Mouse (Mus musculus): Measurements from ENCODE around the gene Pde3a.

The Pde3a gene

DNA sequence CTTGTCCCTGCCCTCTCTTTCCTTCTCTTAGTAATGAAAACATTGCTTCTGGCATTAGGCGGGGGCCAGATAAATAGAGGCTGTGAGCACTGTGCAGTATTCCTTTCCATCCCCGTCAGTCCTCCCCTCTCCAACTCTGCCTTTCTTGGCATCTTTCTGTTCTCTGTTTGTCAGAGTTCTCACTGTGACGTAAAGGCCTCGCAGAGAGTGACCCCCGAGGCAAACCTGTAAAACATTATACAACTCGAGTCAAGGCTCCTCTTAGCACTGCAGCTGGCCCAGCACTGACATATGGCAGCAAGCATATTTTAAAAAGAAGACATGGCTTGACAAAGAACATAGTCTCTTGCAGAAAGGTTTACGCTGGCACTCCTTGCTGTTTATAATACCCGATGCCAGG is 132.4 kb downstream of the Pde3a start:
- peak; percentile 29; the same call in 1 of the 2 replicates for ATAC-seq (ENCODE audit: insufficient number of reproducible peaks, low FRiP score, low TSS enrichment)

DNA sequence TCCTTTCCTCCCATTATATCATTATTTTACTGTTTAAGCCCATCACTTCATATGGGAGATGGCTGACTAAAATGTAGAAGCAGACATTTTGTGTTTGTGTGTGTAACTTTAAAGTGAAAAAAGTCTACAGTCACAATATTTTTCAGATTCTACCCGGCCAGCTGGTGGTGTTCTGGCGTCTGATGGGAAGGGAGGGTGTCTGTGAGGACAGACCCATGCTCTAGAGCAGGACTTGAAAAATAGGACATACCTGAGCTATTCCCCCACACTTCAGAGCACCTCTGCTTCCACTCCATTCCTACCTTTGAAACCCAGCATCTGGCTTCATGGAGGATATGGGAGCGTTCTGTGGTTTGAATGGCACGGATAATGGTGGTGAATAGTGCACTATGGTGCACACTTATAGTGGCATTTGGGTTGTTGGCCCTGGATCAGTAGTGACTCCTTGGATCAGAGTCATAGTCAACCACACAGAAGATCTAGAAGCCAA is 132.9 kb downstream of the Pde3a start:
- ATAC-seq (ENCODE audit: insufficient number of reproducible peaks, low FRiP score, low TSS enrichment) = no peak

DNA sequence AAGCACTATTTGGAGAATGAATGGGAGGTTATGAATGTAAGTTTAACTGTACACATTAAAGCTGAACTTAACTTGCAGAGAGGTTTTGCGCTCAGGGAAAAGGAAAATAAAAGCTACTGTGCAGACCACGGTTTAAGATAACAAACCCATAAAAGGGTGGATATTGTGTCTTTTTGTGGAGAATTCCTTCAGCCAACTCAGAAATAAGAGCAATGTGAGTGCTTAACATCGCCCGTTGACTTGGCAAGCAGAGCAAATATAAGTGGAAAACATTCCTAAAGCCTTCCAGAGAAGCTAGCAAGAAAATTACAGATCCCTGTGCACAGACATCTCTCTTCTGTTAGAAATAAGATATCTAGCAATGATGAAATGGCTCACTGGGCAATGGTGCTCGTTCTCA is 139.0 kb downstream of the Pde3a start:
- ATAC-seq (ENCODE audit: insufficient number of reproducible peaks, low FRiP score, low TSS enrichment) = no peak

DNA sequence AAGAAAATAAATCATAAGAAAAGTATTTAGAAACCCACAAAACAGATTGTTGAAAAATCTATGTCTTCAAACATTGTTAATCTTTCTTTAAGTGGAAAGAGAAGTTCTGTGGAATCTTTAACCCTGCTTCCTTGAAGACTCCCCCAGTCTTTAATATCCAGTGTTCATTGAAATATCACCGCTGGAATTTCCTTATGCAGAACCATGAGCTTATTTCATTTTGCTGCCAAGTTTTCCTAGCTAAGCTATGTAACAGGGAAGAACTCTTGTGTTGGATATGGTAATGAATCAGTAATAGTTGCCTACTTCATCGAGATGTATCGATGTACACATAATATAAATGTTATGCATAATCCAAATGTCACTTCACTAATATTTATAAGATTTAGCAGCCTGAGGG is 146.9 kb downstream of the Pde3a start:
- no peak for ATAC-seq (ENCODE audit: insufficient number of reproducible peaks, low FRiP score, low TSS enrichment)

DNA sequence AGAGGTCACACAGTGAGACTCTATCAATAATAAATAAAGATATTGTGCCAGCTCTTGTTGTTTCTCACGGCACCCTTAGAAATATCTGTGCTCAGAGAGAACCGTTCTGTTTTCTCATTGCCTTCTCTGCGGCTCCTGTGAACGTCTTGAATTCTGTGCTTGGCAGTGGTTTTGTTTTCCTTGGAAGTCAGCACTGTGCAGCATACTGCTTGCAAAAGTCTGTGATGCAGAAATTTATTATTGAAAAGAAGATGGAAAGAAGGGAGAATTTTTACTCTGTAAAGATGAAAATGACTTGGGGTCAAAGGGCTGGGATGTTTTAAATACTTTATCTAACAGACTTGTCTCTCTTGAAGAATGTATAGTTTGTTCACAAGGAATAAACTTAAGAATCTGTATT is 150.3 kb downstream of the Pde3a start:
- no peak for ATAC-seq (ENCODE audit: insufficient number of reproducible peaks, low FRiP score, low TSS enrichment)

DNA sequence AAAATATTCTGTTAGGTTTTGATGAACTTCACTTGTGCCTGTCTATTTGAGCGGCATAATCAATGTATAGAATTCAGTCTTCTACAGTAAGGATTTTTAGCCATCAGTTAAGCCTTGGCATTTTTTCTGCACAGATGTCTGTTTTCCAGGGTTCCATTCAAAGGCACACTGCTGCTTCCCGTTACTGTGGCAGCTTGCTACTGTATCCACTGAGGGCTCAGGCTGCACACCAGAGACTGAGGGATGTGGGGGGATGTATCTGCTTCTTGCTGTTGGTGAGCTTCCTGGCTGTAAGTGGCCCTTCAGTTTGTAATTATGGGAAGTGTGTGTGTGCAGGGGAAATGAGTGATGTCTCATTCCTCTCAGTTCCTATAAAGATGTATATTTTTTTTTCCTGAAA is 154.9 kb downstream of the Pde3a start:
- no peak for ATAC-seq (ENCODE audit: insufficient number of reproducible peaks, low FRiP score, low TSS enrichment)

DNA sequence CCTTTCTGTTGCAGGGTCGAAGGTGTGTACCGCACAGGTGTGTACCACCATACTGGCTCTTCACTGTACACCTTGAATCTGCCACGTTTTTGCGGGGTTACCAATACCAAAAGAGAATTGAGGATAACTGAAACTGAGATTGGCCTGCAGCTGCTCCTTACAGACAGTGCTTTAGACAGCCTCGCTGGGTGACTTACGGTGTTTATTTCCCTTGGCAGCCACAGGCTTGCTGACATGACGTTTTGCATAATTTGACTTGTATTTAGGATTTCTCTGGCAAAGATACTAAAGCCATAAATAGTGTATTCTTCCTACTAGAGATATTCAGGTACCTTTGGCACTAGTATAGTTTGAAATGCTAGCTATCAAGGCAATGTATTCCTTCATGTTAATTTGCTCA is 155.6 kb downstream of the Pde3a start:
- no peak for ATAC-seq (ENCODE audit: insufficient number of reproducible peaks, low FRiP score, low TSS enrichment)

DNA sequence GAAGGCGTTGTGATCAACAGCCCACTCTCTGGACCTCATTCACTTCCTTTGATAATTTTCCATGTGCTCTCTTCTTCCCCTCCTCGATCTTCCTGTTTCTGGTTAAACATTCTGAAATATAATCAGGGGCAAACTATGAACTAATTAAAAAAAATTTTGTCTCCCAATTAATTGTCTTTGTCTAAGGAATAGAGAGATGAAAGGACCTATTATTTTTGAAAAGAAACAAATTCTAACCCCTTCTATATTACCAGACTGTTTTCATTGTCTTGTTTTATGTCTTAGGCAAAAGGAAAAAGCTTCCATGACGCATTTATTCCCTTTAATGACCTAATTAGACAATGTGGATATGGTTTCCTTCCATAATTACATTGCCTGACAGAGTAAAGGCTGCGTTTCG is 156.4 kb downstream of the Pde3a start:
- no peak for ATAC-seq (ENCODE audit: insufficient number of reproducible peaks, low FRiP score, low TSS enrichment)

DNA sequence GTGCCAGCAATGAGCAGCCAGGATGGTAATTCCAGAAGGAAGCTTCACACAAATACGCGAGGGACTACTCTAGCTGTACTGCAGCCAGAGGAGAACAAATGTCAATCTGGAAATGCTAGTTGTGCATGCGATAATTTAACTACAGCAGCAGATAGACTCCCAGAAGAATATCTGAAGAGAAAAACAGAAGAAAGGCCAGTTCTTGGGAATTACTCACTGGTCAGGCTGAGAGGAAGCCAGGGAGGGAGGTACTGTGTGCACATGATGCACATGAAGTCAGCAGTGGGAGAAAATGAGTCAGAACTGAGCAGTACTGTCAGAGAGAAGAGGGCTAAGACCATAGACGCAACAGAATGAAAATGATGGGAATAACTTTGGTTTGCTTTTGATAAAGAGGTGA is 159.7 kb downstream of the Pde3a start:
- no peak for ATAC-seq (ENCODE audit: insufficient number of reproducible peaks, low FRiP score, low TSS enrichment)

DNA sequence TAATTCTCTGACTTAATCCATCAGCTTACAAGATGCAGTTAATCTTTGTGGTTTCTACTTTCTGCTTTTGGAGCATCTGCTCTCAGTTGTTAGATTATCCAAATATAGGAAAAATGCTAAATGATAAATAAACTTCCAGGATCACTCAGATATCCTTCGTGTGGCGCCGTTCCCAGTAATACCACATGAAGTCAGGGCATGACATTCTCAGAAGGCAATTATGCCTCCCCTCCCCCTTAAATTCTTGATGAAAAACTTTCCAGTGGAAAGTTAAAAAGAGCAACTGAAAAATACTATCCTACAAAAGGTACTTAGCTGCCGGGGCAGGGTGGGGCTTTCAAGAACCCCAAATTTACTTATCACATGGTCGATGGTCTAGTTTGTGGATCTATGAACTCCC is 161.8 kb downstream of the Pde3a start:
- ATAC-seq (ENCODE audit: insufficient number of reproducible peaks, low FRiP score, low TSS enrichment) = no peak

DNA sequence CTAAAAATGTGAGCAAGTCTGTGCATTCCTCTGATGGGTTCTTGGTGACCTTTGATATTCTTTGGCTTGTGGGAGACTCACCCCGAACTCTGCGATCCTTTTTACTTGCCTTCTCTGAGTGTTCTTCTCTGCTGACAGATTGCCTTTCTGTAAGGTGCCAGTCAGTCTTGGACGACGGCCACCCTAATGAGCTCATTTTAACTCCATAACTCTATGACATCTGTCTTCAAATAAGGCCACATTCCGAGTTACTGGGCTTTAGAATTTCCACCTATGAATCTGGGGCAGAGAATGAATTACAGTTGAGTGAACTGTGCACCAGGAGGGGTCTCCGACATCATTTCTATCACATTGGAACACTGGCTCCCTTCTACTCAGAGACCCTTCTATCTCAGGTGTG is 176.0 kb downstream of the Pde3a start:
- peak; percentile 45; the same call in 1 of the 2 replicates for ATAC-seq (ENCODE audit: insufficient number of reproducible peaks, low FRiP score, low TSS enrichment)

DNA sequence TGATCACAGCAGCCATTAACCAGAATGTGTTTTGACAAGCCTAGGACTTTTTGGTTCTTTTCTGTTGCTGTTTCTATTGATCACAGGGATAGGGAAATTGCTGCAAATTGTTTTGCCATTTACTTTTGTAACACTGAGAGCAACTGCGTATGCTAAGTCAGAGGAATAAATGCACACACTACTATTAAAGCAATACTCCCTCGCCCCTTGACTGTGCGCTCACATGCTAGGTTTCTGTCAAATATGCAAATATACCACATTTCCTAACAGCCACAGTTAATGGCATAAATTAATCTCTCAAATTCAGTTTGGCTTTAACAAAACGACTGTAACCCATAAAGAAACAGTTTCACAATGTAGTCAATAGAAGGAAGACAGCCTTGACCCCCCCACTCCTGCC is 179.5 kb downstream of the Pde3a start:
- no peak for ATAC-seq (ENCODE audit: insufficient number of reproducible peaks, low FRiP score, low TSS enrichment)

DNA sequence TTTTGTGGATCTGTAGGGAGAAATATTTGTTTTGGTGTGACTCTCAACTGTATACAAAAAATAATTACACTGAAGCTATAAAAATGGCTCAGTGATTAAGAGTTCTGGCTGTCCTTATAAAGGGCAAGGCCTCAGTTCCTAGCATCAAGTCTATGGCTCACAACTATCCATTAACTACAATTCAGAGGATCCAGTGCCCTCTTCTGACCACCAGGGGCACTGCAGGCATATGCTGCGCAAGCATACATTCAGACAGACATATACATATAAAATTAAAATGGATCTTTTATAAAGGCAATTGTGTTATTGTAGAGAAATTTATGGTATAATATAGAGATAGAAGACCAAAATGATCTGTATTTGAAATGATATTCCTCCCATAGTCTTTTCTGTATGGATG is 181.1 kb downstream of the Pde3a start:
- no peak for ATAC-seq (ENCODE audit: insufficient number of reproducible peaks, low FRiP score, low TSS enrichment)

DNA sequence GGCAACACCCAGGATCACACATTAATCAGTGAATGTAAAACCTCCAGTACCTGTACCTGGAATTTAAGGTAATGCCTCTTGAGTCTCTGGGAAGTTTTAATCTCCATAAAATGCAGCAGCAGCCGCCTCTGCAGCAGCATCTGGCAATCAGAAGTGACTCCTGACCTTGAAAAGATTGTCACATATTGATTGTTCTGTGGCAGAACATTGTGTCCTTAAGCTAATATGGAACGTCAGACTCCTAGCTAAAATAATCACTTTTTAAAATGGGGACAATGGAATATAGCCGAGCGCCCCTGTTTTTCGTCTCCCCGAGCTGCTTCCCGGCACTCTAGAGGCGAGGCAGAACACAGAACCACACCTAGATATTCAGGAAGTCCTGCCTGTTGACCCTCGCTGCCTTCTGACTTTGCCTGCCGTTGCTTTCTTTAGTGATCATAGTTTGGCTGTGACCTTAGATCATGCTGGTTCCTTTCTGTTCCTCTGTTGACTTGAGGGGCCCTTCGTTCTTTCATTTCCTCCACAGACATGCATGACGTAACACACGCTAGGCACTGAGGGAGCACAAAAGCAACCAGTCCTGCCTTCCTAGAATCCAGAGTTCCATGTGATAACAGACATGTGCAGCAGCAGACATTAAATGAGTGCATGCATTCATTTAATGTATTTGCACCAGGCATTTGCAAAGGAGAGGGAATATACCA is 183.4 kb downstream of the Pde3a start:
- no peak for ATAC-seq (ENCODE audit: insufficient number of reproducible peaks, low FRiP score, low TSS enrichment)

DNA sequence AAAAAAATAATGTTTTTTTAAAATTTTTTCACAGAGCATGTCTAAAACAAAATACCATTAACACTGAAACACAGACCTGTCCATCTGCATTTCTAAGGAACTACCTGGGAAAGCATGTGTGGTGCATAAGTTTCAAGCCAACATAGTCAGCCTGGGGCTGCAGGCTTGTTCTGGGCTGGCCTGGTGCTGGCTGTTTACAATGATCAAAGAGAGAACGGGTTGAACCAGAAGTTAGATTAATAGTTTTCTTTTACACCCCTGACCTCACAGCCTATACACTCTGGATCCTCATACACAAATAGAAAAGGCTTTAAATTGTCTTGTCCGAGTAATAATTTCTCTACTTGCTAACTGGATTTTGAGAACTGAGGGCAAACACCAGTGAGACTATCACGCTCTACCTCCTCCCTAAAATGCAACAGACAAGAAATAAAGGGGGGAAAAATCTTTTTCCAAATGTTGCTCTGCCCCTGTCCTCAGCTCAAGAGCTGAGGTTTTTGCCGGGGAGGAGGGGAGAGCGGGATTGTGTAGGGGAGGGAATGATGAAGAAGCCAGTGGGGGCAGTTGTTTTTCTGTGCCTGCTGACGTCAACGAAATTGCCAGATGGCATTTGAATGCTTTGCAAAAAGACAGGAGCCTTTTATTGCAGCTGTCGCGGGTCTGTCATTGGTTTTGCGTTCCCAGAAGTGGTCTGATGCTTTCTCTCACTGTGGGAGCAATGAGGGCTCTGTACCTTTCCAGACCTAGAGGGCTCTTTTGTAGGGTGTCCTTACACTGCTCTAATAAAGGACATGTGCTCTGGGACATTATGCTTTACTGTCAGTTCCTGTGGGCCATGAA is 185.1 kb downstream of the Pde3a start:
- ATAC-seq (ENCODE audit: insufficient number of reproducible peaks, low FRiP score, low TSS enrichment) = no peak

DNA sequence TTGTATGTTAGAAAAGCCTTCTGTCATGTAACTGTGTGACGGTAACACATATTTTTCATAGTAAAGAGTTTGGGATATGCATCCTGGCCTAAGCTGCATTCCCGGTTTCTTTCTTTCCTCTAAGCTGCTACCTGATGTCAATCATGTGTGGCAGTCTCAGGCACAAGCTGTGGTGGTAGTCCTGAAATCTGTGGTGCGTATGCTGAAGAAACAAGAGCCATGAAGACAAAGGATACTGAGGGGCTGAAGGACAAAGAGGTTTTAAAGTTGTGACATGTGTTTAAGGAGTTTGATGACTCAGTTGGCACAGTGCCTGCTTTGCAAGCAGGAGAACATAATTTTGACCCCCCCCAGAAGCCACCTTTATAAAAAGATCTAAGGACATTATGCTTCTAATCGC is 186.1 kb downstream of the Pde3a start:
- ATAC-seq (ENCODE audit: insufficient number of reproducible peaks, low FRiP score, low TSS enrichment) = no peak

DNA sequence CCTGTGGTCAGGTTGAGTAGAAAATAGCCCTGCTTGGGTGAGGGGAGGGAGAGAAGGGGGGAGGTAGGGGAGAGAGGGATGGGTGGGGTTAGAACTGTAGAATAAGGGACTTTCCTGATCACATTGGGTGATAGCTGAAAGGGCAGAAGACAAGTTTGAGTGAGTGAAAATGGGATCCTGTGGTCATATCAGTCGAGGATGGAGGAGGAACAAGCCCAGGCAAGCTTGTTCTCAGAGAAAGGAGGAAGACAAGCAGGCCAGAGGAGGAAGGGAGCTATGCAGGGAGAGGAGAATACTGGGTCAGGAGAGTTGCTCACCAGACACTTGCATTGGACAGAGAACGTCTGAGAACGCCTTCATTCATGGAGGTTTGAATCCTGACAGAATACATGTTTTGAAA is 190.9 kb downstream of the Pde3a start:
- ATAC-seq (ENCODE audit: insufficient number of reproducible peaks, low FRiP score, low TSS enrichment) = no peak

DNA sequence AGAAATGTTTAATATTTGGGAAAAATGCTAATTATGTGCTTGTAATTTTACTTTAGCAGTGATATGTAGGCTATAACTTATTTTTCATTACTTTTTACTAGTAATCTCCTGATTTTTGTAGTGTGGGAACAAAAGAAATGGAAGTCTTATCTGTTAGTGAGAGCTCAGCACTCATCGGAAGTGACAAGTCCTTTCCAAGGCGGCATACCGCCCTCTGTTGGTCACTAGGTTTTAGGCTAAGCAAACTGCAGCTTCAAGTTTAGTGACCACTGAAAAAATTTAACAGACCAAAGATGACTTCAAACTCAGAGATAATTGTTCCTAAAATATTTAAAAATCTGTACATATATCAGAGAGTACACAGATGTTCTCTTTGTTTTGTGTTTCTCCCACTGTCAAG is 198.5 kb downstream of the Pde3a start:
- ATAC-seq (ENCODE audit: insufficient number of reproducible peaks, low FRiP score, low TSS enrichment) = no peak

DNA sequence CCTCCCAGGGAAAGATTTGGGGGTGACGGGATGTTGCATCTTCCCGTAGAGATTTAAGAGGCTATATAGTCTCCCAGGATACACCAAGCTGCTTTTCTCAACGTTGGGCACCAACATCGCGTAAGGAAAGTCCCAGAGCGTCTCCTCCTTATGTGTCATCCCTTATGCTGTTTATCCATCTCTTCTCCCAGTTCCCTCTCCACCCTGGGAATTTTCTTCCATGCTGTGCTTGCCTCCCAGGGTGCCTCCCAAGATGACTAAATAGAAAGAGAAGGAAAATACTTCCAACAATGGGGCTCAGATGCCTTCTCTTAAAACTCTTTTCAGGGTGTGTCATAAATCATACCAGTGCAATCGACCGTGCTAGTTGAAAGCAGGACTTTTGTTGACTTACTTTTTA is 199.8 kb downstream of the Pde3a start:
- no peak for ATAC-seq (ENCODE audit: insufficient number of reproducible peaks, low FRiP score, low TSS enrichment)

DNA sequence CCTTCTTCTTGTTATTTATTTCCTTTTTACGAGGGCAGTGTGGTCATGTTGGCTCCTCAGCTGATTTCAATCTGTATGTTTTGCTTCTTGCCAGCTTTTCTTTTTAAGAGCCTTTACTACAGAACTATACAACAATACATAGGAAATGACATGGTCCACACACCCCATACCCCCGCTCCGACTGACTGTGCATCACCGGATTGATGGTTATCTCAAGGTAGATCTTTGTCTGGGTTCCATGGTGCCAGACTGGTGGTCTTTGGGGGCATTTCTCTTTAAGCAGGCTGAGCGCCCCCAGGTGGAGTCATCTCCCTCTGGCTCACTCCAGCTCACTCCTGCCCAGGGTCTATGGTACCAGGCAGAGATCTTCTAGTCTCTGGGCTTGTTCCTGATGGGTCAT is 206.3 kb downstream of the Pde3a start:
- no peak for ATAC-seq (ENCODE audit: insufficient number of reproducible peaks, low FRiP score, low TSS enrichment)

DNA sequence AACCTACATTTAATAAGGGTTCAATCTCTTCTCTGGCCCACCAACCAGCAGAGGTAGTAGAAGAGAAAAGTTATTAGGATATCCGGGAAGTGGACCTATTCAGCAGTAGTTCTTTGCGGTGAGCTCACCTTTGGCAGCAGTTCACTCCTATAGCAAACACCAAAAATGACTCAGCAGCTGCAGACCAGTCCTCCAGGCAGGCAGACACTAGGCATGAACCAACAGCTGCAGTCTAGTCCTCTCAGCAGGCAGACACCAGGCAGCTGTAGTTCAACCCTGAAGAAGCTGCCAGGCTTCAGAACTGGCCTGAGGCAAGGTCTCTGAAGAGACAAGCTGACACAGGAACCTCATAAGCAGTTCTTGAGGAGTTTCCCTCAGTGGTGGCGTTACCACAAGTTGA is 207.5 kb downstream of the Pde3a start:
- no peak for ATAC-seq (ENCODE audit: insufficient number of reproducible peaks, low FRiP score, low TSS enrichment)

DNA sequence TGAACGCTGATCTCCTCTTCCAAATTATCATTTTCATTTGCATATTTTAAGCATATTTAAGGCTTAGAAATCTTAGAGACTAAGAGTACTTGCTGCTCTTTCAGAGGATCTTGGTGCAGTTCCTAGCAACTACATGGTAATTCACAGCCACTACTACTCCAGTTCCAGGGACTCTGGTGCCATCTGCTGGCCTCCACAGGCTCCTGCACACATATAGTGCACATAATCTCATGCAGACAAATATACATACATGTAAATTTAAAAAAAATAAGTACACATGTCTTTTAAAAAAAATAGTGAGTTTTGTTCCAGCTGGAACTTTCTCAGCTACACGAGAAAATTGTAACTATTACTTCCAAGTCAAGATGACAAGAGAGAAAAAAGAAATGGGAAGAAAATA is 221.2 kb downstream of the Pde3a start:
- no peak for ATAC-seq (ENCODE audit: insufficient number of reproducible peaks, low FRiP score, low TSS enrichment)
